Mouse (Mus musculus) embryo, embryonic 11.5 days (tissue): ENCODE data around the gene Snca.
A peak's percentile ranks its signal among the peaks of the same experiment; 100 is the strongest.
"Not testable (repeated sequence)": the region's sequence is repeated elsewhere in the genome, so short reads cannot be mapped to it uniquely, and the experiment has no call there.

Source experiments
- DNase-seq: peaks from one replicate; pipeline ENCODE4 v3.0.0-alpha.2; 2012; ENCODE audit warnings: low read depth, low spot score

Snca gene

DNA sequence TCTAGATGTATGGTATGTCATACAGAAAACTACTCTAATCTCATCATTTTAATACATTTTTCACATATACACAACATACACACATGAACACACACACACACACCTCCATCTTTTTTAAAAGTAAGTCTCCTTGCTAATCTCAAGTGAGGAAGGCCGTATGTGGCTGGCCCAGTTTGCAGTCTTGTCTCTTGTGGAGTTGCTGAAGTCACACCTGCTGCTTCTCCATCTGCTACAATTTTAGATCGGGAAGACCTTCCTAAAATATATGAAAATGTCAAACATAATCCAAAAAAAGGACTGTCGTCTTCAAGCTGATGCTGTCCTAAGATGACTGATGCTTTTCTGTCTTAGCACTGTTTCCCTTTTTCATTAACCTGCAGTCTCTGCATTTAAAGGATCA, 112.1 kb downstream of the Snca start:
- DNase-seq, result no peak

GRCm38 (mm10) chr6:60709997-60710471, 119.6 kb downstream of the Snca start:
- no peak for DNase-seq

GRCm38 (mm10) chr6:60698072-60698471, 131.6 kb downstream of the Snca start:
- DNase-seq, result no peak

DNA sequence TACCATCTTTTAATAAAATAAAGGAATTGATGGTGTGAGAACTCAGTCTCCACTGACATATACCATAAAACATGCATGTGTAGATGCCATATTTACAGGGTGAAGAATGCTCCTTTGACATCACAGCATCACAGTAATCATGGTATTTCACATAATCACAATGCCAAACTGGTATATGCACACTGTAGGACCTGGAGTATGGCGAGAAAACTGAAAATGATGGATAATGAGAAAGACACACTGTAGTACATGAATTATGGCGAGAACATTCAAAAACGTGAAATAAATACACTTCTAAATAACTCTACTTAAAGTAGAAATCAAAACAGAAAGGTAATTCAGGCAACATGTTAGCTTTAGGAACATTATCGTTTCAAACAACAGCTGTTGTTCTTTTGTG, 142.6 kb downstream of the Snca start:
- not testable (repeated sequence) for DNase-seq

DNA sequence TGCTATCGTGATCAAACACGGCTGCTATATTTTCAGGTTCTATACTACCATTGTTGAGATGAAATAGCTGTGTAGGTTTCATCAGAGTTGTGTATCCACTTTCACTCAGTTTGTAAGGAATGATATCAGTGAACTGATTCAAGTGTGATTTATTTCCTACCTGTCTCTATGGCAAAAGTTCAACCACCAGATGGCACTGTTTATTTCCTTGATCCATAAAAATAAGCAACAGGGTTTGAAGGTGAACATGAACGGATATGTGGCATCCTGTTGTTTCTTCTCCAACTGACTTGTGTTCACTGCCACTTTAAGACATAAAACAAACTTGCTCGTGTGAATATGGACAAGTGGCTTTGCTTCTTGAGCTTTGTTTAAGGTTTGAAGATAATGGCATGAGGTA, 147.4 kb downstream of the Snca start:
- DNase-seq, result peak; percentile 16
